Mouse (Mus musculus) adipocyte (in vitro differentiated cells): ENCODE data around the gene Tgfbr1.

Experiments
- DNase-seq: peaks from one replicate; pipeline ENCODE4 v3.0.0-alpha.2; 2016; ENCODE audit warnings: low spot score

Gene Tgfbr1

DNA sequence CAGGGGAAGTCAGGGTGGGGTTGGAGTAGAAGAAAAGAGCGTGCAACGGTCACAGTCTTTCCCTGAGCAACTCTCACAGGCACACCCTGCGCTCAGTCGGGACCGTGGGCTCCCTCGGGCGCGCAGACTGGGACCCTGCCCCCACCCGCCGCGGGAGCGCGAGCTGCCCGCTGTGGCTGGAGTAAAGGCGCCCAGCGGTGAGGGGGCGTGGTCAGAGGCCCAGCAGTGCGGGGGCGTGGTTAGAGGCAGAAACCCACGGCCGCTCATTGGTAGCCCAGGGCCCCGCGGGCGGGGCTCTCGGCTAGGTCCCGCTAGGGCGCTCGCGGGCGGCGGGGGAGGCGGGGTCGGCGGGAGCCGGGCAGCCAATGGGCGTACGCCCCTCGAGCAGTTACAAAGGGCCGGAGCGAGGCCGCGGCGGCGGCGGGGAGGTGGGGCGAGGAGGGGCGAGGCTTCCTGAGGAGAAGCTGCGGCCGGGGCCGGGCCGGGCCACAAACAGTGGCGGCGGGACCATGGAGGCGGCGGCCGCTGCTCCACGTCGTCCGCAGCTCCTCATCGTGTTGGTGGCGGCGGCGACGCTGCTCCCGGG, at the start of gene Tgfbr1:
Tgfbr1 (plus strand) TSS at position 420 of the 586 bp plus-strand sequence.
- peak; percentile 96 for DNase-seq

DNA sequence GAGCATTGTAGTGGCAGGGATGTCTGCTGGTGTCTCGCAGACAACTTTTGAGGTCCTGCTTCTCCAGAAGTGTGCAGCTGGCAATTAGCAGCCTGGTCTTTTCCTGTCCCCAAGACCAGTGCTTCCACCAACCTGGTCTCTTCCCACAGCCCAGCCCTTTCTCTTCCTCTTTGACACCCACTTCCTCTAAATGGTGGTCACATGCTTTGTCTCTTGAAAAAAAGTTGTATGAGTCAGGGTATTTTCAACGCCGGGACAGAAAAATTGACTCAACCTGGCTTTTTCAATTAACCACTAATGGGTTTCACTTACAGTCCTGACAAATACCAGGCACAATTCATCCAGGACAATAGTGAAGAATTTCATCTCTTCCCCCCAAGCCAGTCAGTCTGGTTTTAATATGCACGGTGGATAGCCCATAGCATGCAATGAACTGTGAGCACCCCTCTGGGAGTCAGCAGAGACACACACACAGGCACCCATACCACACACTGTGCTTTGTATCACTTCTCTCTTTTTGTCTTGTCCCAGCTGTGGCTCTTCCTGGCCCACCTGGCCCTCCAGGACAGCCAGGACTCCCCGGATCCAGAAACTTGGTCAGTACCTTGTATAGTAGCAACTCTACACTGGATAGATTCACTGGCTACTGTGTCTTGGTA, 49.6 kb upstream of the Tgfbr1 start:
- no peak for DNase-seq

DNA sequence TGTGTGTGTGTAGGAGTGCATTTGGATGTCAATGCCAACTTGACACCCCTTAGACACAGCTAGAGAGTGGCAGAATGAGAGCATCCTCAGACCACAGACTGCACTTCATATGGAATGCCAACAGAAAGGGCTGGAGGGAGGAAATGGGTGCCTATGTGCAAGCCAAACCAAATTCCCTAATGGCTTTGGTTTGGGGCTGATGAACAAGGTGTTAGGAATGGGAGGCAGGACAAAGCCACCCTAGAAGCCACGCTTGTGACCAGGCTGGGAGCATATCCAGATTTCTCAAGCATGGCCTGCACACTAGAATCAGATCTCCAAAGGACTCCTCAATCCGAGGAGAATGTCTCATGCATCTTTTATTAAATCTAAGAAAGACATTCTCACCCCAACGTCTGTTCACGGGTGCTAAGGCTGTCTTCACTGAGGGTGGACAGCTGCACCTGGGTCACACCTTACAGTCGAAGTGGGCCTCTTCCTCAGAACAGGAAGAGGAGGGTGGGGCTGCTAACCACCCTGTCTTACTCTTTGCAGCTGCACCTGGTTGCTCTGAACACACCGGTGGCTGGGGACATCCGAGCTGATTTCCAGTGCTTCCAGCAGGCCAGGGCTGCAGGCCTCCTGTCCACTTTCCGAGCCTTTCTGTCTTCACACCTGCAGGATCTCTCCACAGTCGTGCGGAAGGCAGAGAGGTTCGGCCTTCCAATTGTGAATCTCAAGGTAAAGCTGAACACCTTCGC, 43.0 kb upstream of the Tgfbr1 start:
- no peak for DNase-seq

DNA sequence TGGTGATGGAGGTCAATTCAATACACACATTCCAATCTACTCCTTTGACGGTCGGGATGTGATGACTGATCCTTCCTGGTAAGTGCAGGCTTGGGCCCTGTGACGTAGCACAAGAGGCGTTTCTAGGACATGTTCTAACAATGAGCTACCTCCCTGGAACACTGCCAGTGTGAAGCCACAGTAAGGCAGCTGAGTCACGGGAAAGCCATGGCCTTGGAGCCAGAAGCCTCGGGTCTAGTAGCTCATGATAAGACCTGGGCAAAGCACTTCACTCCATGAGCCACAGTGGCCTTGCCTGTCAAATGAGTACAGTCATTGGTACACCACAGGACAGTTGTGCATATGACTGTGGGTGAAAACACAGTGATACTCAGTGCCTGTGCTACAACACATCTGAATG, 42.2 kb upstream of the Tgfbr1 start:
- peak; percentile 45 for DNase-seq

DNA sequence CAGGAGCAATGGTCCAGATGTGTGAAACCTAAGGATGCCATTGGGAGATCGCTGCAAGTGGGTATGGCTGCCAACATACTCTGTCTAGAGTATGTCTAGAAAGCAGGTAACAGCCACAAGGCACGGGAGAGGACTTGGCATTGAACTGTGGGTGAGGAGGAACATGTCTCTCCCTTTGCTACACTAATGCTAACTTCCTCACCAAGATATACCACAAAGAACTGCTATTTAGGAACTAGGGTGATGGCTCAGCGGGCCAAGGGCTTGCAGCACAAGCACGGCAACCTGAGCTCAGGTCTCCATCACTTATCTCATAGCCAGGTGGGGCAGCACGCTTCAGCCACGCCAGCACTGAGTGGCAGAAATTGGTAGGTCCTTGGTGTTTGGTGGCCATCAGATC, 41.6 kb upstream of the Tgfbr1 start:
- no peak for DNase-seq

DNA sequence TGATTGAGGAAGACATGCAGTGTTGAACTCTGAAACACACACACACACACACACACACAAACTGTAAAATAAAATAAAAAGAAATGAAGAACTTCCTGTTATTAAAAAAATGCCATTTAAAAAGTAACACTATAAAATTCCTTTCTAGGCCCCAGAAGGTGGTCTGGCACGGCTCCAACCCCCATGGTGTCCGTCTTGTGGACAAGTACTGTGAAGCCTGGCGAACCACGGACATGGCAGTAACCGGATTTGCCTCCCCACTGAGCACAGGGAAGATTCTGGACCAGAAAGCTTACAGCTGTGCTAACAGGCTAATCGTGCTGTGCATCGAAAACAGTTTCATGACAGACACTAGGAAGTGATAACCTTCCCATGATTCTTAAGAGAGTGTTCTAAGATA, 41.1 kb upstream of the Tgfbr1 start:
- DNase-seq = no peak

DNA sequence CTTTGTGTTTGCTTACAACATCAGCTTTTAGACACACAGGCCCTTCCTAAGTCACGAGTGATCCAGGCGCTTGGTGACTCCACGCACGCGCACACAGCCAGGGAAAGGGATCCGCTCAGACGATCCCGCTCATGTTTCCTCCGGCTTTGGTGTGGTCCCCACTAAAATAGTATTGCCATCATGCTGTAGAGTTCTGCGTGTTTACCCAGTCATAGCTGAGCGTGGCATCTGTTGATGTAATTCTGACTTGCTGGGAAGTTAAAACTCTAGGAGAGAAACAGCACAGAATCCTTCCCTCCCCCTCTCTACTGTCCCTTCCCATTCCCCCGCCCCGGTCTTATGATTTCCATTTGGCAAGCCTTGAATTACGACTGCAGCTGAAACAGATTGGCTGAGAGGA, 40.3 kb upstream of the Tgfbr1 start:
- DNase-seq = no peak

DNA sequence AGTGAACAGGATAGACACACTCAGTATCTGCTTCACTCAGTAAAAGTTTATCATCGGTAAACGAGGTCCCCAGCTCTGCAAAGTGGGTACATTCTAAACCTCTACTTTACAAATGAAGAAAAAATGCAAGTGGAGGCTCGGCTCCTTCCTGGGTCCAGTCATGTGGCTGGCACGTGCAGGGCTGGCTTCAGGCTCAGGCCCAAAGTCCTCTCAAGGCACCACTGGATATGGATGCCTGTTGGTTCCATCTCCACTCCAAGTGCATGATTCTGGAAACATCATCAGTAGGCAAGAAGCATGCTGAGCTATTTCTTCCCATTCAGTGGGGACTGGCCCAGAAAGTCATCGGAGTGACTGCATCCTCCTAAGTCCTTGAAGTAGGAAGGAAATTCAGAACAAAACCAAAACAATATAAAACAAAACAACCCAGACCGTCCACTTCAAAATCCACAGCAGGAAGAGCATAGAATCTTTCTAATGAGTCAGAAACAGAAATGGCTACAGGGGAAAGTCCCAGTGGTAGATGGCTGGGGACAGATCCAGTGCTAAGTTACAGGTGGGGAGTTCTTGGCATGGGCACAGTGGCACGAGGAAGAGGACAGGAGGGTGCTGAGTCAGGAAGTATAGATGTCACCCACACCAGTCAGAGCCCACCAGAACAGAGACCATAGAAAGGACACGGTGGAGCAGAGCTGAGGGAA, 39.2 kb upstream of the Tgfbr1 start:
- DNase-seq = no peak

DNA sequence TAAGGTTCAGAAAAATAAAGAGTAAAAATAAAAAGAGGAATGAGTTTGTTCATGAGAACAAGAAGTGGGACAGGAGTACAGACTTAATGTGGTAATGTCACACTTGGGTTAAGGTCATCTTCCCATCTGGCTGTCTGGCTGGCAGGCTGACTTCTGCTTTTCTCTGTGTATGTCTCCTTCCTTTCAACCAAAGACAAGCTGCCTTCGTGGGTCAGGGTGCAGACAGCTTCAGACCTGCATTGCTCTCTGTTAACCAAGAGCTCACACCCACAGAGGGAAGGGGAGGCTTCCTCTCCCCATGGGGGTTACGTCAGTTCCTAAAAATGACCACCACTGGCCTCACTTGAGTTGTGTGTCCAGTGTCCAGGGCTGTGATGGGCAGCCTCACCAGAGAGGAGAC, 37.6 kb upstream of the Tgfbr1 start:
- peak; percentile 16 for DNase-seq

DNA sequence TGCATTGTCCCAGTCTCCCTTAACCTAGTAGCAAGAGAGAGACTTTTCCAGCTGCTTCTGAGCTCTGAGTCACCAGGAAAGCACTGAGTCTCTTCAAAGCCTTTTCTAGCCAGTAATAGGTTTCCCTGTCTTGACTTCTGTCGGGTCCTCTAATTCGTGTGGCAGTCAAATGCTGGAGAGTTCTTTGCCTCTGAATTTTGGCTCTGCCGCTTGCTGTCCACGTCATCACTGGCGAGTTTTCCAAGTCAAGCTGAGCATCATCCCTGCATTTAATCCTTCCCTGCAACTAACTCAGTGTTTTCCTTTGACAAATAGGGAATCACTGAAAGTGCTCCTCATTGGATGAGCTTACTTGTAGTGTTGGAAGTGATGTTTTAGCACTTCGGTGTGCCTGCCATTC, 36.6 kb upstream of the Tgfbr1 start:
- no peak for DNase-seq

DNA sequence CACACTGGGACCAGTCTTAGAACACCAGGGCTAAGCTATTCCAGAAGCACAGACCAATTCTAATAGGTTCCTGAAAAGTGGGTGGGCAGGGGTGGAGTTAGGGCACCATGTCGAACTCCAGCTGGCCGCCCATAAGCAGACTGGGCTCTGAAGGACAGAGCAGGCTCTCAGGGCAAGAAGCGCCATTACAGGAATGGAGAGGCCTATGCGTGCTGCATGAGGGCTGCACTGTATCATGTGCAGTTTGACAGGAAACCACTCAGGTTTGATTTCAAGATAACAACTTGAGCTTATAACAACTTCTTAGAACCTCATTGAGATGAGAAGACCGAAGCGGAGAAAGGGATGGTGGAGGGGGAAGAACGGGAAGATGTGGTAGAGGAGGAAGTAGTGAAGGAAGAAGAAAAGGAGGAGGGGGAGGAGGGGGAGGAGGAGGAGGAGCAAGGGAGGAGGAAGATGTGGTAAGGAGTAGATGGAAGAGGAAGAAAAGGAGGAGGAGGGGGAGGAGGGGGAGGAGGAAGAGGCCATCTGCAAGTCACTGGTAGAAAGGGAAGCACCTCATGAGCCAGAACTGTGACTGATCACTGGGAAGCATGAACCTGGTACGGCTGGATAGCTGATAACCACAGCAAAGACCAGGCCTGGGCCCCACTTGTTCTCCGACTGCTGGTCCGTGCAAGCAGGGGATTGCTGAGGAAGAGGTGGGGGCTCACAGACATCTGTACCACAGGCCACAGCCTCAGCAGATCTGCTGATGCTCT, 33.3 kb upstream of the Tgfbr1 start:
- DNase-seq = no peak

DNA sequence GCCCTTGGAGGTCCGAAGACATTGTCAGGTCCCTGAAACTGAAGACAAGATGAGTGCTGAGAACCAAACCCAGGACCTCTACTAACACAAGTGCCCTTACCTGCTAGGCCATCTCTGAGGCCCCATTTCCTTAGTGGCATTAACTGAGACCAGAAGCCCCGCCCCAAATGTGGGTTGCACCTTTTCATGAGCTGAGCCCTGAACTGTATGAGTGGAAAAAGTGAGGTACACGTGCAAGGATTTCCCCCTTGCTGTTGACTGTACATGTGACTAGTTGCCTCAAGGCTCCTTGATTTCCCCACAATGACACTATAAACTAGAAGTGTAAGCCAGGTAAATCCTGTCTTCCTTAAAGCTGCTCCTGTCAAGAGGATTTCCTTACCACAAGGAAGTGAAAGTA, 30.7 kb upstream of the Tgfbr1 start:
- DNase-seq = no peak

DNA sequence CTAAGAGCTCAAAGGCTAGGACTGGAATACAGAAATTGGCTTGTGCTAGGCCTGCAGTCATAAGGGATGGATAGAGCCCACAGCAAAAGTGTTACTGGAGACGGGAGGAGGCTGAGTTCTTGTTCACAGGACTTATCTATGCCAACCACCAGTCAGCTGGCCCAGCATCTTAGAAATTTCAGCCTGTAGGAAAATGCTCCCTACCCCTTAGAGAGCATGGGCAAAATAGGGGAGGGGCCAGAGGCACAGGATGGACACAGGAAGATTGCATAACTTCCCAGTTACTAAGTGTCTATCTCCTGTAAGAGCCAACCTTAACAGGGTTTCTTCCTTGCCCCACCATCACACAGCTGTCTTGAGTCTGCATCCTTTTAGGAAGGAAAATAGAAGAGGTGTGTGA, 28.8 kb upstream of the Tgfbr1 start:
- DNase-seq = no peak

DNA sequence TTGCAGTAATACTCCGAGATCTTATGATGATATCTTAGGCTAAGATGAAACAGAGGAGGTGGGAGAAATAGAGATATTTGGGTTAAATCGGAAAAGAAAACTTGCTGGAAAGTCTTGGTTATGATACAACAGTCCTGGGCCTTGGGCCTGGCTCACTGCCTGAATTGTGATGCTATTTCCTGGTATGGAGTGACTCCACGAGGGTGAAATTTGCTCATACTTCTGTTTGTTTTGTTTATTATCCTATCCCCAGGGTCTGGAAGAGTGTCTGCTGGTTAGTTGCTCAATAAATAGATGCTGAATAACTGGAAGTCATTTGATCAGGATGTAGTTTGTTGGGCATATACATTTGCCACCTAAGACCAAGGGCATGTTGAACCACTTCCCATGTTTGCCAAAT, 25.2 kb upstream of the Tgfbr1 start:
- DNase-seq = peak; percentile 48

DNA sequence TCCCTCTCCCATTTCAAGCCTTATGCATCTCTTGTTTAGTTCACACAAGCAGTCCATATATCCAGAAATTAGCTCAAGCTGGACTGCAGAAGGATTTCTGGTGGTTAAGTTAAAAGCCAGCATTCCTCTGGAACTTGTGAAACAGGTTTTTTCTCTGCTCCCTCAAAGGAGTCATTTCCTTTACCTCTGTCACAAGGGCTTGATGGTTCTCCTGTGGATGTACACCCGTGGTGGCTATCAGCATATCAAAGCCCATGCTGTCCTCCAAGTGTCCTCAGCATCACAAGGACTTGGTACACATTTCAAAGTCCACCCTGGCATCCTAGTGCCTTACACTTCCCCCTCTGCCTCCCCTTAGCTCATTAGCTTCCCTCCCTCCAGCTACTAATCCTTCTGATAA, 23.7 kb upstream of the Tgfbr1 start:
- no peak for DNase-seq

DNA sequence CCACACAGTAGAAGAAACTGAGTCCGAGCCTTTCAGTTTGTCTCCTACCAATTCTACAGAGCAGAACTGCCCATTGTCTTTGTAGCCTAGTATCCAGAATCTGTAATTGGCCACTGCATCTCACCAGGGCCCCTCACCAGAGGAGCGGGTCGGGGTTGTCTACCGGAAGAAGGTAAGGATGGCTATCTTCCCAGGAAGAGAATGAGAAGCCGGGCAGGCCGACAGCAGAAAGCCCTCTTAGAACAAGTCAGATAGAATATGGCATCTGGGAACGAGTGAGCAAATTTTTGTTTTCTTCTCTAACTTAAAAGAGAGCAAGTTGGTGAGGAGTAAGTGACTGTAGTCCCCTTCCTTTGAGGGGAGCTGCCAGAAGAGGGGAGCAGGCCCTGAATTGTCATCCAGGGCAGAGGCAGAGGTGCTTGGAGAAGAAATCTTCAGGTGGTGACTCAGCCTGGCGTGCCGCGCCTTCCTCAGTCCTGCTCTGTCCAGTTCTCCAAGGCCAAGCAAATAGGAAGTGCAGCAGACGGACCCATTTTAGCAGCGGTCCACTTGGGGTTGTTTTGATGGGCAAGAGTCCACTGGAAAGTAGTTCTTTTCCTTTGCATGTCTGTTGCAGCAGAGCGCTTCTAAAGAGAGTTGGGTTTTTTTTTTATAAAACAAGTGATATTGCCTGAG, 22.5 kb upstream of the Tgfbr1 start:
- DNase-seq = peak; percentile 24

DNA sequence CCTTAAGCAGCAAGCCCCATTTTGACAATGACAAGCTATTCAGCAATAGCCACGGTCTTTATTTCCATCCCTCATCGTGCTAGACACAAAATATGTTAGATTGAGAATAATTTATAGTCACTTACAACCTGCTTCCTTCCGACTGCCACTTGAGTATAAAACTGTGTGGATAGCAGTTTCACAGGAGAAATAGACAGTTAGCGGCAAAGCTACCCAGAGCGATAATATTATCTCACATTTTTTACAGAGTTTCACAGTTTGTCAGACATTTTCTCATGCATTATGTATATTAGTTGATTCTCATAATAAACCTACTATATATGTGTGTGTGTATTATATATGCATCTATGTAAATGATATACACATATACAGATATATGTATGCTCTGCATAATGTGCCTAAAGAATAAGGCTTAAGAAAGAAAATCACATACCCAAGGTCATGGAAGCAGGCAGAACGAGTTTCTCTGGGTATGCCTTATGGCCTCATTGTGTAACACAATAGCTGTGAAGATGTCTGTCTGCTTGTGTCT, 20.1 kb upstream of the Tgfbr1 start:
- no peak for DNase-seq

DNA sequence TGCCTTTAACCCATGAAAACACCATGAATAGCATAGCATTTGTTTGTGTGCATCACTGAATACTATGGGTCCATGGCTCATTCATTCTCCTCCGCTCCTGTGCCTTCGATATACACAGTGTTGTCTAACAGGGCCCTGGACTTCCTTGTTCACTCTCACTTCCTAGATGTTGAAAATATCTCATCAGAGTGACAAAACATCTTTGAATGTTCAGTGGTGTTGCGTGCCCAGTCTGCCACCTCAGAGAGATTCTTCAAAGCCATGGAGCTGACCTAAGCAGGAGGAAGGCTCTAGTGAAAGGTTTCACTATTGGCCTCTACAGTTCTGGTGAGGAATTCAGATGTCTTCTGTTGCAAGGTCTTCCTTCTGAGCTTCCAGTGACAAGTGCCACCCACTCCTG, 19.5 kb upstream of the Tgfbr1 start:
- no peak for DNase-seq

DNA sequence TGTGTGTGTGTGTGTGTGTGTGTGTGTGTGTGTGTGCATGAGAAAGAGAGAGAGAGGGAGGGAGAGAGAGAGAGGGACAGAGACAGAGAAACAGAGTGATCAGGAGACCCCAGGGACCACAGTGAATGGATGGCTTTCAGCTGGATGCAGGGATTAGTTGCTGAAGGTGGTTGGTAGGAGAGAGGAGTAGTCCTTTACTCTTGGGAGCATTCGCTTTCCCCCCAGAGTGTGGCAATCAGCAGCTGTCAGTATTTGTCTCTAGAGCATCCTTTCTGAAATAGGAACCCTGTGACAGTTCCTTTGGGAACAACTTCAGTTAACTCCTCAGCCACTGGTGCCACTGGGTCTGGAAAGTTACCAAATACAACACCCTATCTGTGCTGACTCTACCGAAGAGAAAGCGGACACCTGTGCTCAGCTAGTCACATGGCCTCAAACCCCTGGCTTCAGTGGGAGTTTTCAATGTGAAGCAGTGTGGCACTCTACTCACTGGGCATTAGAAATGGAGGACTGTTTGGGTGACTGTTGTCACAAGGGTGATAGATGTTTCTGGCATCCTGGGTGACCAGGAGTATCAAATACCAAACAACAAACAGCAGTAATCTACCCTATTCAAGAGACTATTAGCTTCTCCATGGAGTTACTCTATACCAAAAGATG, 16.0 kb upstream of the Tgfbr1 start:
- DNase-seq = no peak

DNA sequence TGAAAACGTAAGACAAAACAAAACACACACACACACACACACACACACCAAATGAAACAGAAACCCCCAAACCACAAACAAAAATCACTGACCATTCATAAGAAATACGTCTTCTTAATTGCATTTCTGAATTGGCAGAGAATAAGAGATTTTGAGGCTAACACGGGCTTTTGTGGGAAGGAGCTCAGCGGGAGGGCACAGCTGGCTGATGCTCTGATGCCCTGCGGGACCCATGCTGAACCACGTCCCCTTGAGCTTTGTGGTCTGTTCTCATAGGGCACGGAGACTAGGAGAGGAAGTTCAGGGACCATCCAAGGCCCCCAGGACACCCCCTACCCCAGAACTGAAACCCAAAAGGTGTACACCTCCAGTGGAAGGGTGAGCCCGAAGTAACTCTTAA, 10.4 kb upstream of the Tgfbr1 start:
- no peak for DNase-seq

DNA sequence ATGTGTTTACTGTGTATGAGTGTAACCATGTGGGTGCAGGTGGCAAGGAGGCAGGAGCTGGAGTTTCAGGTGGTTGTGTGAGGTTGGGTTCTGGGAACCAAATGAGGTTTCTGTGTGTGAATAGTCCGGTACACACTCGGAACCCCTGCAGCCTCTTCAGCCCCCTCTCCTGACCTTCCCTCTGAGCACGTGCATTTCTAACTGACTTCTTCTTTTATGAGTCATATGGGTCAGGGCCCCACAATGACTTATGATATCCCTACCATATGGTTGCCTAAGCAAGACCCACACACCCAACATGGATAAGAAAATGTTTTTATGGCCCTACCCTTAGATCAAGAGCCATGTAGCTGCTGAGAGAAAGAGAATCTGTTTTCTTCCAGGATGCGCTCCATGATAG, 6.0 kb upstream of the Tgfbr1 start:
- no peak for DNase-seq
